Mouse (Mus musculus) embryonic facial prominence, embryonic 13.5 days (tissue): ENCODE measurements at regions not wholly inside any gene's neighbourhood (a gene's known extent, or its start where the extent isn't known, plus 50 kb on each side); places are given as distances from the start of the nearest gene placed in this dataset.

Experiments
- ATAC-seq: fragments of 200-750 bp; cut with Nextera tagmentation; 2 replicates; pipeline ENCODE4 v1.8.0; 2017; ENCODE audit warnings: low read depth; ENCODE audit not compliant: insufficient number of reproducible peaks, insufficient read depth, low FRiP score, low TSS enrichment
- H3K27ac ChIP-seq: fragments of 300-500 bp; sonication (generic); 2 replicates; pipeline ENCODE4 v1.5.1; 2015; ENCODE audit warnings: moderate library complexity, mild to moderate bottlenecking, inconsistent platforms
- H3K27me3 ChIP-seq: fragments of 300-500 bp; sonication (generic); 2 replicates; pipeline ENCODE4 v1.6.1; 2015; ENCODE audit warnings: mild to moderate bottlenecking, inconsistent platforms
- H3K36me3 ChIP-seq: fragments of 300-500 bp; sonication (generic); 2 replicates; pipeline ENCODE4 v1.6.1; 2015; ENCODE audit warnings: mild to moderate bottlenecking, inconsistent platforms
- H3K4me1 ChIP-seq: fragments of 300-500 bp; sonication (generic); 2 replicates; pipeline ENCODE4 v1.6.1; 2015; ENCODE audit warnings: inconsistent platforms
- H3K4me2 ChIP-seq: fragments of 300-500 bp; sonication (generic); 2 replicates; pipeline ENCODE4 v1.6.1; 2015; ENCODE audit warnings: moderate library complexity, mild to moderate bottlenecking, inconsistent platforms
- H3K4me3 ChIP-seq: fragments of 300-500 bp; sonication (generic); 2 replicates; pipeline ENCODE4 v1.5.1; 2015; ENCODE audit warnings: mild to moderate bottlenecking, inconsistent platforms
- H3K9ac ChIP-seq: fragments of 300-500 bp; sonication (generic); 2 replicates; pipeline ENCODE4 v1.6.1; 2015; ENCODE audit warnings: mild to moderate bottlenecking, inconsistent platforms
- H3K9me3 ChIP-seq: fragments of 300-500 bp; sonication (generic); 2 replicates; pipeline ENCODE4 v1.6.1; 2016; ENCODE audit warnings: inconsistent platforms
- WGBS: fragments of 180-500 bp; shearing (Covaris S2); methylation state at CpG from one replicate; pipeline ENCODE4 v1.1.7; 2015; ENCODE audit warnings: mixed read lengths; 5-methylcytosine and 5-hydroxymethylcytosine counted together

GRCm38 (mm10) chr14:61885241-61886015 lies 278.2 kb downstream of the Kcnrg start:
- Histone ChIP-seq H3K36me3 (no peaks in the 10 kb centered on the region), H3K9me3 (0 out of 2 replicates have a peak, but pooled peaks cover 5% of the 10 kb centered on the region), H3K27ac (no peak overlapping the region), H3K27me3 (no peaks in the 10 kb centered on the region), H3K4me2 (no peak overlapping the region), H3K9ac (no peak overlapping the region), H3K4me3 (no peak overlapping the region), H3K4me1 (peaks cover 10% of the 10 kb centered on the region)
- no peak for ATAC-seq
- 85% methylated on average over 6 of the region's 6 CpGs for WGBS

- peaks cover 10% of the 10 kb centered on the region for H3K4me1 ChIP-seq
- no peak overlapping the region for H3K9ac ChIP-seq
- H3K4me2 ChIP-seq = no peak overlapping the region
- H3K9me3 ChIP-seq = 0 out of 2 replicates have a peak, but pooled peaks cover 5% of the 10 kb centered on the region
- no peaks in the 10 kb centered on the region for H3K27me3 ChIP-seq
- WGBS = 76% methylated on average over 8 of the region's 8 CpGs
- no peak overlapping the region for H3K27ac ChIP-seq
- no peak for ATAC-seq
- H3K36me3 ChIP-seq = no peaks in the 10 kb centered on the region
- H3K4me3 ChIP-seq = no peak overlapping the region
Measured at GRCm38 (mm10) chr14:61889626-61890025, 282.4 kb downstream of the Kcnrg start.

- Histone ChIP-seq H3K27ac (no peak overlapping the region), H3K4me1 (peaks cover 10% of the 10 kb centered on the region), H3K36me3 (no peaks in the 10 kb centered on the region), H3K4me3 (no peak overlapping the region), H3K9ac (no peak overlapping the region), H3K9me3 (0 out of 2 replicates have a peak, but pooled peaks cover 3% of the 10 kb centered on the region), H3K27me3 (no peaks in the 10 kb centered on the region), H3K4me2 (no peak overlapping the region)
- WGBS = 73% methylated on average over 3 of the region's 3 CpGs
- ATAC-seq = no peak
Measured at GRCm38 (mm10) chr14:61893786-61894185, 286.5 kb downstream of the Kcnrg start.

GRCm38 (mm10) chr14:61896879-61897278 lies 289.6 kb downstream of the Kcnrg start:
- WGBS = 71% methylated on average over 5 of the region's 5 CpGs
- Histone ChIP-seq H3K9me3 (peaks cover 2% of the 10 kb centered on the region; the same call in 1 of the 2 replicates), H3K4me2 (no peak overlapping the region), H3K4me3 (no peak overlapping the region), H3K27ac (no peak overlapping the region), H3K36me3 (no peaks in the 10 kb centered on the region), H3K4me1 (peaks cover under 1% of the 10 kb centered on the region; the same call in 1 of the 2 replicates), H3K9ac (no peak overlapping the region), H3K27me3 (no peaks in the 10 kb centered on the region)
- no peak for ATAC-seq

GRCm38 (mm10) chr14:61898664-61899063 lies 291.4 kb downstream of the Kcnrg start:
- H3K27me3 ChIP-seq = no peaks in the 10 kb centered on the region
- peaks cover 6% of the 10 kb centered on the region; the same call in 1 of the 2 replicates for H3K9me3 ChIP-seq
- no peak overlapping the region for H3K4me3 ChIP-seq
- 75% methylated on average over 10 of the region's 10 CpGs for WGBS
- ATAC-seq = no peak
- no peaks in the 10 kb centered on the region for H3K36me3 ChIP-seq
- H3K4me1 ChIP-seq = no peaks in the 10 kb centered on the region
- no peak overlapping the region for H3K9ac ChIP-seq
- no peak overlapping the region for H3K4me2 ChIP-seq
- no peak overlapping the region for H3K27ac ChIP-seq

GRCm38 (mm10) chr14:61904426-61905124 lies 297.3 kb downstream of the Kcnrg start:
- ATAC-seq = no peak
- Histone ChIP-seq H3K9me3 (peaks cover 6% of the 10 kb centered on the region; the same call in 1 of the 2 replicates), H3K27ac (no peak overlapping the region), H3K9ac (no peak overlapping the region), H3K36me3 (no peaks in the 10 kb centered on the region), H3K4me2 (no peak overlapping the region), H3K27me3 (no peaks in the 10 kb centered on the region), H3K4me1 (no peaks in the 10 kb centered on the region), H3K4me3 (no peak overlapping the region)
- 37% methylated on average over 4 of the region's 4 CpGs for WGBS

- Histone ChIP-seq H3K9me3 (0 out of 2 replicates have a peak, but pooled peaks cover 3% of the 10 kb centered on the region), H3K36me3 (no peaks in the 10 kb centered on the region), H3K4me1 (no peaks in the 10 kb centered on the region), H3K4me2 (no peak overlapping the region), H3K27me3 (no peaks in the 10 kb centered on the region), H3K4me3 (no peak overlapping the region), H3K27ac (no peak overlapping the region), H3K9ac (no peak overlapping the region)
- ATAC-seq = no peak
Measured at GRCm38 (mm10) chr14:61918113-61918512, 310.9 kb downstream of the Kcnrg start.

- H3K4me1 ChIP-seq = no peaks in the 10 kb centered on the region
- no peaks in the 10 kb centered on the region for H3K27me3 ChIP-seq
- H3K27ac ChIP-seq = no peak overlapping the region
- 89% methylated on average over 8 of the region's 8 CpGs for WGBS
- ATAC-seq = no peak
- no peak overlapping the region for H3K4me2 ChIP-seq
- no peaks in the 10 kb centered on the region for H3K36me3 ChIP-seq
- H3K9me3 ChIP-seq = peaks cover 2% of the 10 kb centered on the region; the same call in 1 of the 2 replicates
- no peak overlapping the region for H3K4me3 ChIP-seq
- H3K9ac ChIP-seq = no peak overlapping the region
Measured at GRCm38 (mm10) chr14:61931811-61932210, 324.6 kb downstream of the Kcnrg start.

- H3K9me3 ChIP-seq = no peaks in the 10 kb centered on the region; the same call in 1 of the 2 replicates
- no peak for ATAC-seq
- no peak overlapping the region for H3K4me3 ChIP-seq
- peaks cover 9% of the 10 kb centered on the region for H3K4me1 ChIP-seq
- H3K36me3 ChIP-seq = no peaks in the 10 kb centered on the region
- H3K4me2 ChIP-seq = no peak overlapping the region
- H3K27me3 ChIP-seq = no peaks in the 10 kb centered on the region
- no peak overlapping the region for H3K9ac ChIP-seq
- 69% methylated on average over 7 of the region's 7 CpGs for WGBS
- H3K27ac ChIP-seq = no peak overlapping the region
Measured at GRCm38 (mm10) chr14:61941682-61942081, 334.4 kb downstream of the Kcnrg start.

- Histone ChIP-seq H3K4me2 (no peak overlapping the region), H3K9me3 (no peaks in the 10 kb centered on the region), H3K4me1 (peaks cover 21% of the 10 kb centered on the region), H3K27me3 (no peaks in the 10 kb centered on the region), H3K27ac (no peak overlapping the region), H3K4me3 (no peak overlapping the region), H3K36me3 (no peaks in the 10 kb centered on the region), H3K9ac (no peak overlapping the region)
- 47% methylated on average over 5 of the region's 5 CpGs for WGBS
- no peak for ATAC-seq
Measured at GRCm38 (mm10) chr14:61945659-61946058, 338.4 kb downstream of the Kcnrg start.

GRCm38 (mm10) chr14:61949446-61949845 lies 342.2 kb downstream of the Kcnrg start:
- H3K27me3 ChIP-seq = no peaks in the 10 kb centered on the region
- ATAC-seq = 0 out of 2 replicates have a peak, but pooled peaks have one; percentile 10
- H3K9ac ChIP-seq = 0 out of 2 replicates have a peak overlapping the region, but pooled peaks have one; percentile 17
- H3K9me3 ChIP-seq = no peaks in the 10 kb centered on the region
- H3K4me3 ChIP-seq = no peak overlapping the region
- no peaks in the 10 kb centered on the region for H3K36me3 ChIP-seq
- WGBS = 21% methylated on average over 6 of the region's 6 CpGs
- H3K4me1 ChIP-seq = peaks cover 18% of the 10 kb centered on the region
- H3K27ac ChIP-seq = peak overlapping the region; percentile 73
- H3K4me2 ChIP-seq = no peak overlapping the region
